Mouse (Mus musculus): ENCODE data around the gene Prr12. TPM values are rescaled to one million over a fixed set of nuclear protein-coding genes. Genes with fewer than 3 reads are reported as not detected.

Prr12 gene
- polyA plus RNA-seq, 1 experiment from 2014 or later: 13.4 TPM

- ATAC-seq: no peak
- H3K27me3 ChIP-seq (replicated peaks; ENCODE audit: control insufficient read depth, insufficient read depth, low read length): no peaks in the 10 kb centered on the region
These were observed 17.1 kb downstream of the Prr12 start for GRCm38 (mm10) chr7:45035631-45036030.

GRCm38 (mm10) chr7:45033722-45034359 is 18.8 kb downstream of the Prr12 start:
- no peaks in the 10 kb centered on the region for H3K4me1 ChIP-seq (ENCODE audit: control insufficient read depth, insufficient read depth, low read depth, low read length)
- no peaks in the 10 kb centered on the region for H3K9me3 ChIP-seq (ENCODE audit: control insufficient read depth, low read length)
- no peak overlapping the region for H3K4me2 ChIP-seq (ENCODE audit: low read length)
- no peak overlapping the region for H3K9ac ChIP-seq (ENCODE audit: low read depth, low read length)
- peaks cover 67% of the 10 kb centered on the region for H3K36me3 ChIP-seq (ENCODE audit: control insufficient read depth, insufficient read depth, low read length)
- no peak overlapping the region for H3K27ac ChIP-seq (ENCODE audit: low read depth, low read length)
- H3K27me3 ChIP-seq (replicated peaks; ENCODE audit: control insufficient read depth, insufficient read depth, low read length): no peaks in the 10 kb centered on the region
- ATAC-seq: no peak
- H3K4me3 ChIP-seq (ENCODE audit: low read length): no peak overlapping the region
- 97% methylated on average over 19 of the region's 19 CpGs for WGBS

More at GRCm38 (mm10) chr7:45035631-45036030, 17.1 kb downstream of the Prr12 start:
- Histone ChIP-seq H3K9ac (ENCODE audit: low read depth, low read length) (no peak overlapping the region), H3K4me2 (ENCODE audit: low read length) (no peak overlapping the region), H3K4me3 (ENCODE audit: low read length) (no peak overlapping the region), H3K9me3 (ENCODE audit: control insufficient read depth, low read length) (no peaks in the 10 kb centered on the region), H3K36me3 (ENCODE audit: control insufficient read depth, insufficient read depth, low read length) (peaks cover 65% of the 10 kb centered on the region), H3K27ac (ENCODE audit: low read depth, low read length) (no peak overlapping the region), H3K4me1 (ENCODE audit: control insufficient read depth, insufficient read depth, low read depth, low read length) (no peaks in the 10 kb centered on the region)
- 94% methylated on average over 3 of the region's 3 CpGs for WGBS

DNA sequence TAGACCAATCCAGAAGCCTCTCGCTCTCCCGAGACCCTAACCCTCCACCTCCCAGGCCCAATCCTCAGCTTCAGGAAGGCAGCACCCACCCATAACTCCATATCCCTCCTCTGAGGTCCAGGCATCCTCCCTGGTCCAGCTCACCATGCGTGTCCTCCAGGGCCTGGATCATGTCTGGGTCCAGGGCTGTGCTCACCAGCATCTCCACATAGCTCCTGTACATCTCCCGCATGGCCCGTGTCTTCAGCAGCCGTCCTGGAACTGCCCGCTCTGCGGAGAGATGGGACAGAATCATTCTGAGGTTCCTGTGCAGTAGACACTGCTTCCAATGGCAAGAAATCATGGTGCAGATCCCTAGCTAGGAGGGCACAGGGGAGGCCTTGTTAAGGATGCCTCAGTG is 21.8 kb downstream of the Prr12 start:
- Histone ChIP-seq H3K27me3 (replicated peaks; ENCODE audit: control insufficient read depth, insufficient read depth, low read length) (no peaks in the 10 kb centered on the region), H3K36me3 (ENCODE audit: control insufficient read depth, insufficient read depth, low read length) (peaks cover 70% of the 10 kb centered on the region), H3K27ac (ENCODE audit: low read depth, low read length) (no peak overlapping the region), H3K9me3 (ENCODE audit: control insufficient read depth, low read length) (no peaks in the 10 kb centered on the region), H3K9ac (ENCODE audit: low read depth, low read length) (no peak overlapping the region), H3K4me2 (ENCODE audit: low read length) (no peak overlapping the region), H3K4me3 (ENCODE audit: low read length) (no peak overlapping the region), H3K4me1 (ENCODE audit: control insufficient read depth, insufficient read depth, low read depth, low read length) (peaks cover 2% of the 10 kb centered on the region; the same call in 1 of the 2 replicates)
- WGBS: 98% methylated on average over 8 of the region's 8 CpGs
- no peak for ATAC-seq

- H3K27me3 ChIP-seq (replicated peaks; ENCODE audit: control insufficient read depth, insufficient read depth, low read length): no peaks in the 10 kb centered on the region
- H3K4me3 ChIP-seq (ENCODE audit: low read length): no peak overlapping the region
- H3K9me3 ChIP-seq (ENCODE audit: control insufficient read depth, low read length): no peaks in the 10 kb centered on the region
- no peak overlapping the region for H3K4me2 ChIP-seq (ENCODE audit: low read length)
- no peak overlapping the region for H3K9ac ChIP-seq (ENCODE audit: low read depth, low read length)
- WGBS: 92% methylated on average over 6 of the region's 6 CpGs
- H3K36me3 ChIP-seq (ENCODE audit: control insufficient read depth, insufficient read depth, low read length): peaks cover 61% of the 10 kb centered on the region
- no peak for ATAC-seq
- no peak overlapping the region for H3K27ac ChIP-seq (ENCODE audit: low read depth, low read length)
- H3K4me1 ChIP-seq (ENCODE audit: control insufficient read depth, insufficient read depth, low read depth, low read length): peaks cover 2% of the 10 kb centered on the region; the same call in 1 of the 2 replicates
These were observed 22.7 kb downstream of the Prr12 start for GRCm38 (mm10) chr7:45029995-45030394.

GRCm38 (mm10) chr7:45028351-45028750 is 24.3 kb downstream of the Prr12 start:
- Histone ChIP-seq H3K4me1 (ENCODE audit: control insufficient read depth, insufficient read depth, low read depth, low read length) (peaks cover 2% of the 10 kb centered on the region; the same call in 1 of the 2 replicates), H3K9me3 (ENCODE audit: control insufficient read depth, low read length) (no peaks in the 10 kb centered on the region), H3K27me3 (replicated peaks; ENCODE audit: control insufficient read depth, insufficient read depth, low read length) (no peaks in the 10 kb centered on the region), H3K4me2 (ENCODE audit: low read length) (no peak overlapping the region), H3K4me3 (ENCODE audit: low read length) (no peak overlapping the region), H3K9ac (ENCODE audit: low read depth, low read length) (no peak overlapping the region), H3K27ac (ENCODE audit: low read depth, low read length) (no peak overlapping the region), H3K36me3 (ENCODE audit: control insufficient read depth, insufficient read depth, low read length) (peaks cover 45% of the 10 kb centered on the region)
- ATAC-seq: no peak
- WGBS: 92% methylated on average over 11 of the region's 11 CpGs

- H3K4me3 ChIP-seq (ENCODE audit: low read length): no peak overlapping the region
- 95% methylated on average over 9 of the region's 9 CpGs for WGBS
- H3K36me3 ChIP-seq (ENCODE audit: control insufficient read depth, insufficient read depth, low read length): peaks cover 40% of the 10 kb centered on the region
- ATAC-seq: no peak
- H3K27me3 ChIP-seq (replicated peaks; ENCODE audit: control insufficient read depth, insufficient read depth, low read length): no peaks in the 10 kb centered on the region
- H3K4me2 ChIP-seq (ENCODE audit: low read length): no peak overlapping the region
- H3K9ac ChIP-seq (ENCODE audit: low read depth, low read length): no peak overlapping the region
- peaks cover 2% of the 10 kb centered on the region; the same call in 1 of the 2 replicates for H3K4me1 ChIP-seq (ENCODE audit: control insufficient read depth, insufficient read depth, low read depth, low read length)
- H3K9me3 ChIP-seq (ENCODE audit: control insufficient read depth, low read length): no peaks in the 10 kb centered on the region
- no peak overlapping the region for H3K27ac ChIP-seq (ENCODE audit: low read depth, low read length)
These were observed 24.9 kb downstream of the Prr12 start for GRCm38 (mm10) chr7:45027761-45028160.

- WGBS: 39% methylated on average over 2 of the region's 2 CpGs
- Histone ChIP-seq H3K4me2 (ENCODE audit: low read length) (no peak overlapping the region), H3K4me3 (ENCODE audit: low read length) (no peak overlapping the region), H3K27ac (ENCODE audit: low read depth, low read length) (no peak overlapping the region; the same call in 1 of the 2 replicates), H3K4me1 (ENCODE audit: control insufficient read depth, insufficient read depth, low read depth, low read length) (peaks cover 2% of the 10 kb centered on the region; the same call in 1 of the 2 replicates), H3K27me3 (replicated peaks; ENCODE audit: control insufficient read depth, insufficient read depth, low read length) (no peaks in the 10 kb centered on the region), H3K36me3 (ENCODE audit: control insufficient read depth, insufficient read depth, low read length) (peaks cover 33% of the 10 kb centered on the region), H3K9ac (ENCODE audit: low read depth, low read length) (no peak overlapping the region), H3K9me3 (ENCODE audit: control insufficient read depth, low read length) (no peaks in the 10 kb centered on the region)
- 0 out of 2 replicates have a peak, but pooled peaks have one; percentile 27 for ATAC-seq
These were observed 26.4 kb downstream of the Prr12 start for GRCm38 (mm10) chr7:45026256-45026655.

- WGBS: 79% methylated on average over 8 of the region's 8 CpGs
- H3K27ac ChIP-seq (ENCODE audit: low read depth, low read length): 0 out of 2 replicates have a peak overlapping the region, but pooled peaks have one; percentile 9
- H3K9ac ChIP-seq (ENCODE audit: low read depth, low read length): 0 out of 2 replicates have a peak overlapping the region, but pooled peaks have one; percentile 7
- no peak for ATAC-seq
- no peak overlapping the region for H3K4me2 ChIP-seq (ENCODE audit: low read length)
- no peaks in the 10 kb centered on the region for H3K27me3 ChIP-seq (replicated peaks; ENCODE audit: control insufficient read depth, insufficient read depth, low read length)
- H3K4me3 ChIP-seq (ENCODE audit: low read length): no peak overlapping the region
- H3K4me1 ChIP-seq (ENCODE audit: control insufficient read depth, insufficient read depth, low read depth, low read length): peaks cover 2% of the 10 kb centered on the region; the same call in 1 of the 2 replicates
- H3K36me3 ChIP-seq (ENCODE audit: control insufficient read depth, insufficient read depth, low read length): peaks cover 28% of the 10 kb centered on the region
- H3K9me3 ChIP-seq (ENCODE audit: control insufficient read depth, low read length): no peaks in the 10 kb centered on the region
These were observed 27.0 kb downstream of the Prr12 start for GRCm38 (mm10) chr7:45025601-45026220.
